Mouse (Mus musculus): ENCODE measurements around the gene Dcaf4. TPM values are rescaled to one million over a fixed set of nuclear protein-coding genes. Genes with fewer than 3 reads are reported as not detected.

Gene Dcaf4
- polyA plus RNA-seq, 1 experiment from 2014 or later, result 20.6 TPM

- H3K36me3 ChIP-seq (ENCODE audit: insufficient read depth, low read length), result no peaks in the 10 kb centered on the region
- no peak overlapping the region for H3K27ac ChIP-seq
- H3K27me3 ChIP-seq (ENCODE audit: insufficient read depth, low read length), result no peaks in the 10 kb centered on the region
- peak; percentile 92 for TF ChIP-seq CTCF (IDR thresholded peaks at IDR 0.05; ENCODE audit: low read depth)
- H3K9ac ChIP-seq (ENCODE audit: low read depth, low read length), result no peak overlapping the region
- H3K4me1 ChIP-seq (replicated peaks; ENCODE audit: insufficient read depth, low read length), result no peaks in the 10 kb centered on the region
- DNase-seq (ENCODE audit: low spot score) (peak; percentile 92), ATAC-seq (replicated peaks; ENCODE audit: low FRiP score, low read depth) (no peak)
- H3K4me3 ChIP-seq (replicated peaks; ENCODE audit: low read depth, low read length), result no peak overlapping the region
- no peaks in the 10 kb centered on the region for H3K9me3 ChIP-seq (replicated peaks; ENCODE audit: low read length)
- WGBS, result 6% methylated on average over 9 of the region's 9 CpGs
- H3K4me2 ChIP-seq (ENCODE audit: low read length), result no peak overlapping the region
Observed at GRCm38 (mm10) chr12:83502190-83502589, 18.1 kb upstream of the Dcaf4 start.

GRCm38 (mm10) chr12:83506543-83506942, 13.7 kb upstream of the Dcaf4 start:
- Histone ChIP-seq H3K27me3 (ENCODE audit: insufficient read depth, low read length) (no peaks in the 10 kb centered on the region), H3K4me2 (ENCODE audit: low read length) (no peak overlapping the region), H3K4me1 (replicated peaks; ENCODE audit: insufficient read depth, low read length) (no peaks in the 10 kb centered on the region), H3K9me3 (replicated peaks; ENCODE audit: low read length) (no peaks in the 10 kb centered on the region), H3K4me3 (replicated peaks; ENCODE audit: low read depth, low read length) (no peak overlapping the region), H3K36me3 (ENCODE audit: insufficient read depth, low read length) (no peaks in the 10 kb centered on the region), H3K9ac (ENCODE audit: low read depth, low read length) (no peak overlapping the region), H3K27ac (no peak overlapping the region)
- DNase-seq (ENCODE audit: low spot score) (no peak), ATAC-seq (replicated peaks; ENCODE audit: low FRiP score, low read depth) (no peak)
- 77% methylated on average over 10 of the region's 10 CpGs for WGBS
- no peak for TF ChIP-seq CTCF (IDR thresholded peaks at IDR 0.05; ENCODE audit: low read depth)

GRCm38 (mm10) chr12:83510586-83510985, 9.7 kb upstream of the Dcaf4 start:
- Histone ChIP-seq H3K9me3 (replicated peaks; ENCODE audit: low read length) (no peaks in the 10 kb centered on the region), H3K9ac (ENCODE audit: low read depth, low read length) (no peak overlapping the region), H3K4me2 (ENCODE audit: low read length) (no peak overlapping the region), H3K4me3 (replicated peaks; ENCODE audit: low read depth, low read length) (no peak overlapping the region), H3K4me1 (replicated peaks; ENCODE audit: insufficient read depth, low read length) (no peaks in the 10 kb centered on the region), H3K27me3 (ENCODE audit: insufficient read depth, low read length) (no peaks in the 10 kb centered on the region), H3K27ac (no peak overlapping the region), H3K36me3 (ENCODE audit: insufficient read depth, low read length) (no peaks in the 10 kb centered on the region)
- ATAC-seq (replicated peaks; ENCODE audit: low FRiP score, low read depth) (no peak), DNase-seq (ENCODE audit: low spot score) (no peak)
- no peak for TF ChIP-seq CTCF (IDR thresholded peaks at IDR 0.05; ENCODE audit: low read depth)
- WGBS, result 78% methylated on average over 5 of the region's 5 CpGs

GRCm38 (mm10) chr12:83512783-83513182, 7.5 kb upstream of the Dcaf4 start:
- Histone ChIP-seq H3K4me3 (replicated peaks; ENCODE audit: low read depth, low read length) (no peak overlapping the region), H3K27me3 (ENCODE audit: insufficient read depth, low read length) (no peaks in the 10 kb centered on the region), H3K4me1 (replicated peaks; ENCODE audit: insufficient read depth, low read length) (no peaks in the 10 kb centered on the region), H3K36me3 (ENCODE audit: insufficient read depth, low read length) (no peaks in the 10 kb centered on the region), H3K27ac (no peak overlapping the region), H3K9ac (ENCODE audit: low read depth, low read length) (no peak overlapping the region), H3K4me2 (ENCODE audit: low read length) (no peak overlapping the region), H3K9me3 (replicated peaks; ENCODE audit: low read length) (no peaks in the 10 kb centered on the region)
- no peak for DNase-seq (ENCODE audit: low spot score)
- no peak for ATAC-seq (replicated peaks; ENCODE audit: low FRiP score, low read depth)
- WGBS, result 12% methylated on average over 4 of the region's 4 CpGs
- TF ChIP-seq CTCF (IDR thresholded peaks at IDR 0.05; ENCODE audit: low read depth), result no peak

GRCm38 (mm10) chr12:83513185-83513584, 7.1 kb upstream of the Dcaf4 start:
- no peak overlapping the region for H3K4me3 ChIP-seq (replicated peaks; ENCODE audit: low read depth, low read length)
- H3K9me3 ChIP-seq (replicated peaks; ENCODE audit: low read length), result no peaks in the 10 kb centered on the region
- no peak overlapping the region for H3K4me2 ChIP-seq (ENCODE audit: low read length)
- H3K27me3 ChIP-seq (ENCODE audit: insufficient read depth, low read length), result no peaks in the 10 kb centered on the region
- 26% methylated on average over 5 of the region's 5 CpGs for WGBS
- DNase-seq (ENCODE audit: low spot score) (no peak), ATAC-seq (replicated peaks; ENCODE audit: low FRiP score, low read depth) (no peak)
- H3K36me3 ChIP-seq (ENCODE audit: insufficient read depth, low read length), result no peaks in the 10 kb centered on the region
- no peaks in the 10 kb centered on the region for H3K4me1 ChIP-seq (replicated peaks; ENCODE audit: insufficient read depth, low read length)
- no peak overlapping the region for H3K27ac ChIP-seq
- no peak overlapping the region for H3K9ac ChIP-seq (ENCODE audit: low read depth, low read length)
- TF ChIP-seq CTCF (IDR thresholded peaks at IDR 0.05; ENCODE audit: low read depth), result no peak

- Histone ChIP-seq H3K4me2 (ENCODE audit: low read length) (no peak overlapping the region), H3K27me3 (ENCODE audit: insufficient read depth, low read length) (no peaks in the 10 kb centered on the region), H3K4me1 (replicated peaks; ENCODE audit: insufficient read depth, low read length) (no peaks in the 10 kb centered on the region), H3K27ac (no peak overlapping the region), H3K36me3 (ENCODE audit: insufficient read depth, low read length) (no peaks in the 10 kb centered on the region), H3K9me3 (replicated peaks; ENCODE audit: low read length) (no peaks in the 10 kb centered on the region), H3K9ac (ENCODE audit: low read depth, low read length) (no peak overlapping the region), H3K4me3 (replicated peaks; ENCODE audit: low read depth, low read length) (no peak overlapping the region)
- TF ChIP-seq CTCF (IDR thresholded peaks at IDR 0.05; ENCODE audit: low read depth), result no peak
- ATAC-seq (replicated peaks; ENCODE audit: low FRiP score, low read depth), result no peak
- DNase-seq (ENCODE audit: low spot score), result no peak
- WGBS, result 63% methylated on average over 4 of the region's 4 CpGs
Observed at GRCm38 (mm10) chr12:83514216-83514615, 6.0 kb upstream of the Dcaf4 start.

- Histone ChIP-seq H3K4me2 (ENCODE audit: low read length) (no peak overlapping the region), H3K36me3 (ENCODE audit: insufficient read depth, low read length) (no peaks in the 10 kb centered on the region), H3K4me1 (replicated peaks; ENCODE audit: insufficient read depth, low read length) (no peaks in the 10 kb centered on the region), H3K27me3 (ENCODE audit: insufficient read depth, low read length) (no peaks in the 10 kb centered on the region), H3K9ac (ENCODE audit: low read depth, low read length) (no peak overlapping the region), H3K4me3 (replicated peaks; ENCODE audit: low read depth, low read length) (no peak overlapping the region), H3K27ac (no peak overlapping the region), H3K9me3 (replicated peaks; ENCODE audit: low read length) (no peaks in the 10 kb centered on the region)
- 65% methylated on average over 3 of the region's 3 CpGs for WGBS
- DNase-seq (ENCODE audit: low spot score), result no peak
- ATAC-seq (replicated peaks; ENCODE audit: low FRiP score, low read depth), result no peak
- TF ChIP-seq CTCF (IDR thresholded peaks at IDR 0.05; ENCODE audit: low read depth), result no peak
Observed at GRCm38 (mm10) chr12:83517580-83517979, 2.7 kb upstream of the Dcaf4 start.

Measured in kidney, postnatal 0 days (tissue).